Mouse (Mus musculus) right cerebral cortex, postnatal 36 days (tissue): Measurements from ENCODE around the gene Tmem109.

Source experiments
- DNase-seq, 2 experiments: peaks; one replicate each; pipeline ENCODE4 v3.0.0; 2022; ENCODE audit warnings: low spot score in 2 of 2, mixed read lengths in 1 of 2

Tmem109 gene

GRCm38 (mm10) chr19:10892201-10892600 is 10.4 kb upstream of the Tmem109 start:
- no peak for DNase-seq

DNA sequence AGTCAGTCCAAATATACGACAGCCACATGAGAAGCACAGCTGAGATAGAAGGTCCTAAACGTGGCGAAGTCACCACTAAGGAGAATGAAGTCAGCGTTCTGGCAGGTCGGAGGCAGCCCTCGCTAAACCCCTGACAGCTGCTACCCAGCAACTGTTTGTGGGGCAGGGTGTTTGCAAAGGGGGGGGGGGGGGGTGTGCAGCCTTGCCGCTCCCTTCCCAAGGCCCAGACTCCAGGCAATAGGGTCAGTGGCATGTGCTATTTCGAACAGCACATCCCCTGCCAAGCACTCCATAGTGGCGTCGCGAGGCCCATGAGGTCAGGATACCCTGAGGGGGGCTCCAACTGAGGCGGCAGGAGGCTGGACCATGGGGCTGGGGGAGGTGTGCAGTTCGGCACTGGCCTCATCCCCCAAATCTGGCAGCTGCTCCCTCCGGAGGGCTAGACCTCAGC is 801 bp downstream of the Tmem109 start:
- no peak for DNase-seq

DNA sequence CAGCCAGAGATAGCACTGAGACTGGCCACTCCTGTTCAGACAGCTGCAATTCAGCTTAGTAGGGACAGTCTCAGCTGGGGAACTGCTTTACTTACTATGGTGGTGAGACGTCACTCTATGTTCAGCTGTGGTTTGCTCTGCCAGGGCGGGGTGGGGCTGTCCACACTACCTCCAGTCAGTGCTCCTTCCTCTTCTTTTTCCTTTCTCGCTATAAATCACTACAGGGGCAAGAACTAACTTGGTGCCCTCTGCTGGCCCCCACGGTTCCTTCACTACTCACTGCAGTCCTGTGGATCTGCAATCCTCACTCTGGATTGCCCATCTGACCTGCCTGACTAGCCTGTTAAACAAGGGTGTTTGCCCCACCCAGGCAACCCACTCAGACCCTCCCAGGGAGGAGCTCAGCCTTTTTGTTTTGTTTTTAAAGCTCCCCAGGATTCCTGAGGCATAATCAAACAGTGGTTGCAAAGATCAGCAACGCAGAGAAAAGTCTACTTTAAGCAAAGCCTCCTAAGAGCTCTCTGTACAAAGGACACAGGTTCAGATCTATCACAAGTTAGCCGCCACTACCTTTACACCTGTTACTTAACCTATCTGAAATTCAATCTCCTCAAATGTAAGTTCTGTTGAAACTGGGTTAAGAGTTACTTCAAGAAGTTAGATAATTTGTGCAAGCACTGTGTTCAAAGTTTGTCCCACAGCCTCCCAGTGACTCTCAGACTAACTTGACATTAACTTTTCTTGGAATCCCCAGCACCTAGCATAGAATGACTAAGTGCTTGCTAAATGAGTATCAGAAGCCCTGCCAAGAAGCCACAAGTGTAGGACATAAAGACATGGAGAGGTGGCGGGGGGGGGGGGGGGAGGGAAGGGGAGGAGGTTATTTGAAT is 1.5 kb downstream of the Tmem109 start:
- DNase-seq, result no peak

DNA sequence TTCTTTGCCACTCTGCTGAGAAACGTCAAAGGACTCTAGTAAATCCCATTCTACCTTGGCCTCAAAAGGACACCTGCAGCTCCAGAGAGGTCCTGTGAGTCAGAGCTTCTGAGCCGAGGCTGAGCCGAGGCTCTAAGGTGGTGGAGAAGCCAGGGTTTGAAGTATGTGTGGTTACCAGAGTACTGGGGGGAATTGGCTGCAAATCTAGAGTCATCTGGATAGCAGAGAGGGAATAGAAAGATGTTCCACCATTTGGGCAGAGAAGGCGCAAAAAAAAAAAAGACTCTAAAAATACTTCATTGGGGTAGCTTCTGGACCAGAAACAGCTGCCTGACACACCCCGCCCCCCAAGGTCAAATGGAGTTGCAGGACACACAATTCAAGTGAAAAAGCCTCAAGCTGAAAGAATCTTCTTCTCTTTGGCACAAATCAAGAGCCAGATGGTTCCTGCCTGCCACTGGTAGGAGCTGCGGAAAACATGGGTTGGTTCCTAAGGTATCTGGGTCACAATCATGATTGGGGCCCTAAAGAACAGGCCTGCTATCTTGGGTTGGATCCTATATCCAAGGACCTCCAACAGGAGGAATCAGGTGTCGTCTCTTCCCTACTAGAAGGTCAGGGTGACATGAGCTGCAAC is 3.5 kb downstream of the Tmem109 start:
- DNase-seq, result no peak

GRCm38 (mm10) chr19:10871328-10871961 is 10.4 kb downstream of the Tmem109 start:
- no peak for DNase-seq

DNA sequence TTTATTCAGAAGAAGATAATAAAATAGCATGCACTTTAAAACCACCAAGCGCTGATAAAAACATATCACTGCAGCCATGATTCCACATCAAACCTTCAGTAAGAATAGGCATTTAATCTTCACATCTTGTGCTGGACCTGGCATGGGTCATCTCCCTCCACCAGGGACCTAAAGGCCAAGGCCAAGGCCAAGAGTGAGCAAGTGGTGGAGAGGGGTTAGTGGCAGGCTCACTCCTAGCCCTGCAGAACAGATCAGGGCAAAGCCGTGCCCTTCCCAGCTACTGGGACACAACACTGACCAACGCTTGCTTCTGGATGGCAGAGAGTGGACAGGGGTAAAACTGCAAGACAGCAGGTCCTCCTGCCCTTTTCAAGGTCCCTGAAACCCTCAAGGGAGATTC is 11.1 kb downstream of the Tmem109 start:
- no peak for DNase-seq

DNA sequence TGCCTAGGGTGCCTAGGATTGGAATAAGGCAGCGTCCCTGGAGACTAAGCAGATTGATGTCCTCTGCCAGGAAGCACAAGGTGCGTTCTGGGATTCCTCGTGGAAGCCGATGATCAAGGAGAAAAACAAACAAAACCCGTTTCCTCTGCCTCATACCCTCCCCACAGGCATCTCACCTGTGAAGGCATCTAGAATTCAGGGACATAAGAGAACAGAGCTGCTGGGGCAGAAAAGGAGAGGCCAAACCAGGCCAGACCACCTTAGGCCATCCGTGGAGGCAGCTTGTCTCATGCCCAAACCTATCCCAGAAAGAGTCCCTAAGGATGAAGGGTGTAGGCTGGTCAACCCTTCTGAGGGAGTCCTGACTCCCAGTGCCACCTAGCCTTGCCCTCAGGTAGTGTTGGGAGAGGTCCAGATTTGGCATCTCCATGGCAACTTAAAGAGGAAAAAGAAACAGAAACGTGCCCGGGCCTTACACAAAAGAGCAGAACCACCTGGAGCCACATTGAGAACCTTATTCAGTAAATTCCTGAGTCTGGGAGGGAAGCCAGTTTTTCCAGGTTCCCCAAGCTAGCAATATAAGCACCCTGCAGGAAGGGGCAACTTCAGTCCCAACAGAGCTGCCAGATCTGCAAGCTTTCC is 11.8 kb downstream of the Tmem109 start, which contains the start of gene Tmem132a:
Gene Tmem132a, minus strand, starts transcription at position 55 of the 642 bp plus-strand sequence.
- DNase-seq, result no peak

GRCm38 (mm10) chr19:10869241-10869885 is 12.4 kb downstream of the Tmem109 start:
- DNase-seq, result peak; percentile 88 to 90

DNA sequence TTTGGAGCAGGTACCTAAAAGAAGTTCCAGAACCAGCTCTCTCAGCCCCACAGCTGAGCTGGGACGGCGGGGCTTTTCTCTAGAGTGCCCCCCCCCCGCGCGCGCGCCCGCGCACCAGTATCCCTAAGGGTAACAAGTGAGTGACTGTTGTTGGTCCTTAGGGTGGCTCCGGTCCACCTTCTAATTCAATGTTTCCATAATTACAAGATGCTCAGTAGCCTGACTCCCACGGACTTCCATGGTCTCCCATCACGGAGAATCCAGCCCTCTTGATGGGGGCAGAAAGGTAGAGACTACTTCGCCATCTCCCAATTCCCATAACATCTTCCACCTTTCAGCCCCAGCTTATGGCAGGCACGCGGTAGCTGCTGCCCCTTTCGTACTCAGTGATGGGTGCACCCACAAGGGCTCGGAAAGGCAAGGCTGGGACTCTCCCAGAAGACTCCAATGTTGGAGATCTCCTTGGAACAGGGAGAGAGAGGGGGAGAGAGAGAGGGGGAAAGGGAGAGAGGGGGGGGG is 13.1 kb downstream of the Tmem109 start:
- no peak for DNase-seq

DNA sequence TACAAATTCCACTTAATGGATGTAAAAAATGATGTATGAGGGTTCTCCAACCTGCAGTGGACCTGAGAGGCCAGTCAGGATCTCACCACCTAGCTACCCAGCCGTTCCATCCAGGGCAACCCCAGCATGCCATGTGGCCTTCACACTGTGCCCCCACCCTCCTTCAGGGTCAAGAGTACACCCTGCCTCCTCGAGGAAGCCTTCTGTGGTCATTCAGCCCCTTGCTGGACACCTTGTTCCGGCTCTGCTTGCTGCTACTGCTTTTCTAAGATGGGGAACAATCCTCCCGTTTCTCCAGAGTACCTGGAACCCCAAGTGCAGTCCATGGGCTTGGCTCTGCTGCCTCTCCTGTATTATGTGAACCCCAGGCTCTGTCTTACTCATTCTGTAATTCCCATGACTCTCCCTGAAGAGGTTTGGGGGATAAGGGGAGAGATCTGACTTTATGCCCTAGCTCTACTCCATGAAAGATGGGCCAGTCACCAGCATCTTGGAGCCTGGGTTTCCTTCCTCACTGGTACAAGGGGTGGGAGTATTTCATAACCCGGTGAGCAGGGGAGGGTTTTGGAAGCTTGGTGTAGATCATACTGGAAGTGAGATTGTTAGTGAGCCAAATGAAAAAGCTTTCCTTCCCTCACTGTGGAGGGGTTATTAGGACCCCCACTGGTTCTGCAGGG is 13.7 kb downstream of the Tmem109 start:
- DNase-seq, result no peak

DNA sequence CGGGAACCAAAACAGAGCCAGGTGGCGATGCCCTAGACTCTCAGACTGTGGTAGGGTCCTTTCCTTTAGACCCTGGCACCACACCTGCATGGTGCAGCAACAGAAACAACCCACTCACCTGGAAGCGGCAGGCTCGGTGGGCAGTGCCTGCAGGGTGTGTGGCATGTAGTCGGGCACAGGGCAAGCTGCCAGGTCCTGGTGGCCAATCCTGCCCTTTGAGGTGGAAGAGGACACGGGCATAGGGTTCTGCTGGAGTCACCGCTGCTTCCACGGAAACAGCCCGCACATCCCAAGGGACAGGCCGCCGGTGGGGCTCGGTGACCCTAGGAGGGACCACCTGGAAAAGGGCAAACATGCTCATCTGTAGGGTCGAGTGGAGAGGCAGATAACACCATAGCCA is 15.4 kb downstream of the Tmem109 start:
- no peak for DNase-seq

DNA sequence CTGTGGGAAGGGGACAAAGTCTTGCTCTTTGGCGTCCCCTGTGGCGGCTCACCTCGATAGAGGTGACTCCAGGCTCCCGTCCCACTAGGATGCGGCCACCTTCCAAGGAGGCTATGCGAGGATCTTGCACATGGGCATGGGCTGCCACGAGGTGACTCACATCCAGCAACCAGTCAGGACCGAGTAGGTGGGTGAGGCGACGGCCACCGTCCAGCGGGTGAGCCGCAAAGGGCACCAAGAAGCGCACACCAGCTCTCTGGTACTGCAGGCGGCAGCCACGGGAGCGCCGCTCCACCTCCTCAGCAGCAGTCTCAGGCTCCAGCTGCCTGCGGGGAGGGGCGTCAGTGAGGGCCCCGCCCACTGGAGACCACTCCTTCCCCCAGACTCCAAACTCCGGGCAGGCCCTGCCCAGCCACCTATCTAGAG is 21.7 kb downstream of the Tmem109 start:
- DNase-seq, result no peak

DNA sequence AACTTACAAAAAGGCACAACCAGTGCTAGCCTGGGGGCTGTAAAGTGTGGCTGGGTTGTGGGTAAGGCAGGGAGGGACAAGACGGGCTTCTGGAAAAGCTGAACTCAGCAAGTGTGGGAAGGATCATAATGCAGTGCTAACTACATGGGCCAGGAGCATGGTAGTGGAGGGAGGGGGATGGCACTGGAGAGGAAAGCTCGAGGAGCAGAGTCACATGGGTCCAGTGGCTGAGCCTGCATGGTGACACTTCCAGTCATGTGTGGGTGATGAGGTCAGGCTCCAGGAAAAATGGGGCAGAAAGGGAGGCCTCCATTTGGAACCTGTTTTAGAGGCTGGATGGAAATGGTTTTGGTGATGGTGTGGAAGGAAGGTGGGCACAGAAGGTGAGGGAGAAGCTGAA is 25.3 kb downstream of the Tmem109 start:
- DNase-seq, result no peak

GRCm38 (mm10) chr19:10855422-10855821 is 26.4 kb downstream of the Tmem109 start:
- DNase-seq, result no peak

GRCm38 (mm10) chr19:10847311-10848087 is 34.3 kb downstream of the Tmem109 start:
- DNase-seq, result no peak

- no peak for DNase-seq
These were observed 35.7 kb downstream of the Tmem109 start for GRCm38 (mm10) chr19:10846150-10846549.

GRCm38 (mm10) chr19:10845454-10845853 is 36.3 kb downstream of the Tmem109 start:
- DNase-seq, result no peak

DNA sequence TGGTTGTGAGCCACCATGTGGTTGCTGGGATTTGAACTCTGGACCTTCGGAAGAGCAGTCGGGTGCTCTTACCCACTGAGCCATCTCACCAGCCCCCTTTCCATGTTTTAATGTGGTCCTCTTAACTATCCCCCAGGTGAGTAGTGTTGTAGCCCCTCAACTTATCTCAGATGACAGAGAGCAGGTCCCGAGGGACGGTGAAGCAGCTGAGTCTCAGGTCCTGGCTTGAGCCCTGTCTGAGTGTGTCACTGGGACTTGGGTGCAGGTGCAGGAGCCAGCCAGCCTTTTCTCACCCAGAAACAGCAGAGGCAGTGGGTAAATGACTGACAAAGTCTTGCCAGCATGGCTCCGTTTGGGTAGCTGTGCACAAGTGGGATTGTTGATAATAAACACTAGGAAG is 37.6 kb downstream of the Tmem109 start:
- no peak for DNase-seq

DNA sequence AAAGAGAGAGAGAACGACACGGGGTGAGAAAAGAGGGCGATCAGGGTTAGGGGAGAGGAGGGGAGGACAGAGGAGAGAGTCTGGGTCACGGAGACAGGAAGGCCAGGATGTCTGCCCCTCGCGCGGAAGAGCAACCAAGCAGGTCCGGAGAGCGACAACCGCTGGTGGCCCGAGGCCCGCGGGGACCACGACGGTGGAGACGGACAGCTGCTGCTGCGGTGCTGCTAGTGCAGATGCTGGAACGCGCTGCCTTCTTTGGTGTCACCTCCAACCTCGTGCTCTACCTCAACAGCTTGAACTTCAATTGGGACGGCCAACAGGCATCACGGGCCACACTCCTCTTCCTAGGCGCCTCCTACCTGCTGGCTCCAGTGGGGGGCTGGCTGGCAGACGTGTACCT is 38.9 kb downstream of the Tmem109 start:
- DNase-seq, result no peak
